Mouse (Mus musculus) midbrain, postnatal 0 days (tissue): Measurements from ENCODE around the gene Fam173b. TPM values are rescaled to one million over a fixed set of nuclear protein-coding genes. Genes with fewer than 3 reads are reported as not detected.

ENCODE experiments used
- ATAC-seq: fragments of 200-750 bp; cut with Nextera tagmentation; 2 replicates; pipeline ENCODE4 v1.8.0; 2017; ENCODE audit warnings: moderate number of reproducible peaks, mild to moderate bottlenecking, moderate TSS enrichment, moderate library complexity; ENCODE audit not compliant: low FRiP score
- DNase-seq: peaks from one replicate; pipeline ENCODE4 v3.0.0-alpha.2; 2015; ENCODE audit warnings: low spot score
- H3K27ac ChIP-seq: fragments of 300-500 bp; sonication (generic); 2 replicates; pipeline ENCODE4 v1.5.1; 2014; ENCODE audit warnings: low read depth, mild to moderate bottlenecking, low read length, mixed read lengths
- H3K27me3 ChIP-seq: fragments of 300-500 bp; sonication (generic); 2 replicates; pipeline ENCODE4 v1.6.1; 2014; ENCODE audit warnings: low read length, control low read depth, mixed read lengths; ENCODE audit not compliant: insufficient read depth
- H3K36me3 ChIP-seq: fragments of 300-500 bp; sonication (generic); 2 replicates; pipeline ENCODE4 v1.6.1; 2014; ENCODE audit warnings: low read length, control low read depth, mixed read lengths; ENCODE audit not compliant: insufficient read depth
- H3K4me1 ChIP-seq: fragments of 300-500 bp; sonication (generic); 2 replicates; pipeline ENCODE4 v1.6.1; 2014; ENCODE audit warnings: mild to moderate bottlenecking, control low read depth, antibody characterized with exemption, low read length, mixed read lengths; ENCODE audit not compliant: insufficient read depth
- H3K4me2 ChIP-seq: fragments of 300-500 bp; sonication (generic); 2 replicates; pipeline ENCODE4 v1.6.1; 2014; ENCODE audit warnings: low read depth, mild to moderate bottlenecking, low read length, mixed read lengths; ENCODE audit not compliant: poor library complexity, severe bottlenecking
- H3K4me3 ChIP-seq: fragments of 300-500 bp; sonication (generic); 2 replicates; pipeline ENCODE4 v1.5.1; 2014; ENCODE audit warnings: low read depth, mild to moderate bottlenecking, low read length, moderate library complexity
- H3K9ac ChIP-seq: fragments of 300-500 bp; sonication (generic); replicated peaks from 2 replicates; pipeline ENCODE4 v1.6.1; 2014; ENCODE audit warnings: mild to moderate bottlenecking, low read length, moderate library complexity, mixed read lengths; ENCODE audit not compliant: poor library complexity, severe bottlenecking
- H3K9me3 ChIP-seq: fragments of 300-500 bp; sonication (generic); 2 replicates; pipeline ENCODE4 v1.6.1; 2016; ENCODE audit warnings: low read length, control low read depth
- CTCF ChIP-seq: IDR thresholded peaks from 2 replicates; pipeline ENCODE4 v1.5.1; 2016; ENCODE audit warnings: antibody characterized with exemption, mild to moderate bottlenecking
- WGBS: fragments of 180-500 bp; shearing (Covaris S2); extraction: QIAGEN DNeasy Blood & Tissue Kit; methylation state at CpG from one replicate; pipeline ENCODE4 v1.1.7; 2014; 5-methylcytosine and 5-hydroxymethylcytosine counted together
- polyA plus RNA-seq: library from polyadenylated mRNA; unstranded; fragments of >200 nt; fragmentation: Nextera tagmentation; extraction: Ambion mirVana; gene quantifications from 2 replicates; pipeline ENCODE4 v1.2.1, GENCODE M21; 2015
- total RNA-seq: library from RNA; depleted of rRNA; stranded (reverse); fragments of >200 nt; gene quantifications from 2 replicates; pipeline ENCODE4 v1.2.3, GENCODE M21; 2014

The Fam173b gene
- total and polyA plus RNA-seq, 2 experiments from 2014 or later: 6.7 to 10.6 TPM

DNA sequence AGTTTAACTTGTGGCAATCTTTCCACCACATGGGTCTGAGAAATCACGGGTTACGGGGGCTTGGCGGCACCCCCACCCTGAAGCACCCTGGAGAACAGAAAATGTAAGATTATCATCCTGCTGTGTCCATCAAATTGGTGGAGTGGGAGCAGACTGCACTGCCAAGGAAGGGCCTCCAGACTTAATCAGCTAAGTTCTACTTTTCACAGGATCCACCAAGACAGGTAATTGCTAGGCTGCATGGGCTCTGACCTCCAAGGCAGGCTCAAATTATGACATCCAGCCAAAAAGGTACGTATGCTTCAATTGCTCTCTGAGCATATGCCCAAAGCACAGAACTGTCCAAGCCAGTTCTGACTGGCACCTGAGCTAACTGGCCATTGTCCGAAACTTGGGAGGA, 11.5 kb upstream of the Fam173b start:
- peaks cover 51% of the 10 kb centered on the region for H3K36me3 ChIP-seq
- ATAC-seq: no peak

GRCm38 (mm10) chr15:31592531-31592930, 9.1 kb upstream of the Fam173b start:
- no peaks in the 10 kb centered on the region for H3K4me1 ChIP-seq
- no peak for DNase-seq
- WGBS: 85% methylated on average over 8 of the region's 8 CpGs

More for the DNA sequence above, 11.5 kb upstream of the Fam173b start:
- H3K4me2 ChIP-seq: no peak overlapping the region
- no peaks in the 10 kb centered on the region for H3K9me3 ChIP-seq
- DNase-seq: no peak
- H3K27me3 ChIP-seq: no peaks in the 10 kb centered on the region
- H3K9ac ChIP-seq: no peak overlapping the region
- no peak for TF ChIP-seq CTCF
- H3K4me3 ChIP-seq: no peak overlapping the region
- no peak overlapping the region for H3K27ac ChIP-seq
- no peaks in the 10 kb centered on the region for H3K4me1 ChIP-seq
- WGBS: 94% methylated on average over 5 of the region's 5 CpGs

GRCm38 (mm10) chr15:31594260-31594659, 7.4 kb upstream of the Fam173b start:
- no peak overlapping the region for H3K4me2 ChIP-seq
- ATAC-seq (no peak), DNase-seq (no peak)
- TF ChIP-seq CTCF: no peak
- peaks cover 4% of the 10 kb centered on the region; the same call in 1 of the 2 replicates for H3K4me1 ChIP-seq
- no peak overlapping the region for H3K9ac ChIP-seq
- peaks cover 67% of the 10 kb centered on the region for H3K36me3 ChIP-seq
- H3K4me3 ChIP-seq: no peak overlapping the region
- 93% methylated on average over 14 of the region's 14 CpGs for WGBS
- no peak overlapping the region for H3K27ac ChIP-seq
- no peaks in the 10 kb centered on the region for H3K27me3 ChIP-seq
- no peaks in the 10 kb centered on the region for H3K9me3 ChIP-seq

More at GRCm38 (mm10) chr15:31592531-31592930, 9.1 kb upstream of the Fam173b start:
- no peak for TF ChIP-seq CTCF
- H3K27me3 ChIP-seq: no peaks in the 10 kb centered on the region
- ATAC-seq: no peak
- no peak overlapping the region for H3K9ac ChIP-seq
- H3K4me3 ChIP-seq: no peak overlapping the region
- no peak overlapping the region for H3K27ac ChIP-seq
- H3K9me3 ChIP-seq: no peaks in the 10 kb centered on the region
- no peak overlapping the region for H3K4me2 ChIP-seq
- H3K36me3 ChIP-seq: peaks cover 64% of the 10 kb centered on the region

GRCm38 (mm10) chr15:31595651-31596050, 6.0 kb upstream of the Fam173b start:
- 96% methylated on average over 7 of the region's 7 CpGs for WGBS
- H3K9me3 ChIP-seq: no peaks in the 10 kb centered on the region
- TF ChIP-seq CTCF: no peak
- peaks cover 13% of the 10 kb centered on the region; the same call in 1 of the 2 replicates for H3K4me1 ChIP-seq
- no peak for ATAC-seq
- H3K4me3 ChIP-seq: no peak overlapping the region
- no peak overlapping the region for H3K4me2 ChIP-seq
- H3K36me3 ChIP-seq: peaks cover 56% of the 10 kb centered on the region
- H3K9ac ChIP-seq: no peak overlapping the region
- no peaks in the 10 kb centered on the region for H3K27me3 ChIP-seq
- H3K27ac ChIP-seq: no peak overlapping the region
- no peak for DNase-seq

DNA sequence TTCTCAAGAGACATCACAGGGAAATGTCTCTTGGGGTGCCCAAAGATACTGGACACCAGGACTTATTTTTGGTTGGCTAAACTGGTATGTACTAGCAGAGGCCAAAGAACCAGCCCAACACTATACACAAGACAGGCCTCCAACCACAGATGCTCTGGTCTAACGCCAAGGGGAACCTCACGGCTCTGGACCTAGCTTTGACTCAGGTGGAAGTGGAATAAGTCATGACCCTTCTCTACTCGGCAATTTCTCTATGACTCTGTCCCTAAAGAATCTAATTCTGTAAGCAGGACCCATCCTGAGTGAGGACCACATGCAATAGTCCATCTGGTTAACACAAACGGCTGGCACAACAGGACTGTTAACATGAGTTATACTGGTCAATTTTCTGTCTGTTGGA, 1.8 kb upstream of the Fam173b start:
- Histone ChIP-seq H3K9ac (no peak overlapping the region), H3K4me1 (peaks cover 16% of the 10 kb centered on the region; the same call in 1 of the 2 replicates), H3K36me3 (peaks cover 19% of the 10 kb centered on the region), H3K9me3 (no peaks in the 10 kb centered on the region), H3K27me3 (no peaks in the 10 kb centered on the region), H3K4me3 (no peak overlapping the region), H3K4me2 (peak overlapping the region; percentile 94), H3K27ac (no peak overlapping the region)
- 75% methylated on average over 4 of the region's 4 CpGs for WGBS
- no peak for ATAC-seq
- no peak for TF ChIP-seq CTCF
- DNase-seq: no peak

DNA sequence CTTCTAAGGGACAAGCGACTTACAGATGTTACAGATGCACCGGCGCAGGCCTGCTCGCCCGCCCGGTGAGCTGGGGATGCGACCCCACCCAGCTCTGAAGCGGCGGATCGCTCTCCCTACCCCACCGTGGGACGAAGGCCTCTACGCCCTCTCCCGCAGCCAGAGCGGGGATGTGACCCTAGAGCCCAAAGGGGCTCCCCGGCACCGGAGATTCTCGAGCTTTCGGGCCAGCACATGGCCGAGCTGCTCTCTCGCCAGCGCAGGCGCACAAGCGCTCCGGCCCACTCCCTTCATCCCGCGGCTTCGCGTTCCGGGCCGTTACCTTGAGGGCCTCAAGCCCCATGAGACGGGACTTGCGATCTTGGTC, 390 bp upstream of the Fam173b start:
- Histone ChIP-seq H3K9me3 (no peaks in the 10 kb centered on the region), H3K27ac (peak overlapping the region; percentile 89), H3K4me2 (peak overlapping the region; percentile 94), H3K27me3 (no peaks in the 10 kb centered on the region), H3K9ac (peak overlapping the region; percentile 76), H3K4me1 (peaks cover 16% of the 10 kb centered on the region; the same call in 1 of the 2 replicates), H3K36me3 (peaks cover 7% of the 10 kb centered on the region), H3K4me3 (peak overlapping the region; percentile 65)
- under 1% methylated on average over 33 of the region's 33 CpGs for WGBS
- peak; percentile 72 for ATAC-seq
- no peak for DNase-seq
- no peak for TF ChIP-seq CTCF
